Mouse (Mus musculus) hindbrain, postnatal 0 days (tissue): ENCODE data around the gene Cul3. TPM values are rescaled to one million over a fixed set of nuclear protein-coding genes. Genes with fewer than 3 reads are reported as not detected.
A peak's percentile ranks its signal among the peaks of the same experiment; 100 is the strongest.

ENCODE experiments used
- ATAC-seq: fragments of 200-750 bp; cut with Nextera tagmentation; 2 replicates; pipeline ENCODE4 v1.8.0; 2017; ENCODE audit warnings: mild to moderate bottlenecking, moderate TSS enrichment, moderate library complexity
- DNase-seq: peaks from one replicate; pipeline ENCODE4 v3.0.0-alpha.2; 2015; ENCODE audit warnings: low spot score
- H3K27ac ChIP-seq: fragments of 300-500 bp; sonication (generic); 2 replicates; pipeline ENCODE4 v1.5.1; 2014; ENCODE audit warnings: mild to moderate bottlenecking
- H3K27me3 ChIP-seq: fragments of 300-500 bp; sonication (generic); 2 replicates; pipeline ENCODE4 v1.6.1; 2014; ENCODE audit warnings: low read length, mixed read lengths; ENCODE audit not compliant: insufficient read depth
- H3K36me3 ChIP-seq: fragments of 300-500 bp; sonication (generic); 2 replicates; pipeline ENCODE4 v1.6.1; 2014; ENCODE audit warnings: low read length, mixed read lengths; ENCODE audit not compliant: insufficient read depth
- H3K4me1 ChIP-seq: fragments of 300-500 bp; sonication (generic); 2 replicates; pipeline ENCODE4 v1.6.1; 2014; ENCODE audit warnings: antibody characterized with exemption, low read length, mixed read lengths; ENCODE audit not compliant: insufficient read depth
- H3K4me2 ChIP-seq: fragments of 300-500 bp; sonication (generic); 2 replicates; pipeline ENCODE4 v1.6.1; 2014; ENCODE audit warnings: low read depth, mild to moderate bottlenecking, low read length, moderate library complexity, mixed read lengths
- H3K4me3 ChIP-seq: fragments of 300-500 bp; sonication (generic); 2 replicates; pipeline ENCODE4 v1.5.1; 2014; ENCODE audit warnings: low read length
- H3K9ac ChIP-seq: fragments of 300-500 bp; sonication (generic); replicated peaks from 2 replicates; pipeline ENCODE4 v1.6.1; 2014; ENCODE audit warnings: mild to moderate bottlenecking, low read length, moderate library complexity, mixed read lengths
- H3K9me3 ChIP-seq: fragments of 300-500 bp; sonication (generic); 2 replicates; pipeline ENCODE4 v1.6.1; 2016; ENCODE audit warnings: low read length, mixed read lengths
- CTCF ChIP-seq: IDR thresholded peaks from 2 replicates; pipeline ENCODE4 v1.5.1; 2016; ENCODE audit warnings: antibody characterized with exemption, control low read depth, low read depth
- WGBS: fragments of 180-500 bp; shearing (Covaris S2); extraction: QIAGEN DNeasy Blood & Tissue Kit; methylation state at CpG from one replicate; pipeline ENCODE4 v1.1.7; 2014; 5-methylcytosine and 5-hydroxymethylcytosine counted together
- polyA plus RNA-seq: library from polyadenylated mRNA; unstranded; fragments of >200 nt; fragmentation: Nextera tagmentation; extraction: Ambion mirVana; gene quantifications from 2 replicates; pipeline ENCODE4 v1.2.1, GENCODE M21; 2015
- total RNA-seq: library from RNA; depleted of rRNA; stranded (reverse); fragments of >200 nt; gene quantifications from 2 replicates; pipeline ENCODE4 v1.2.3, GENCODE M21; 2014

The Cul3 gene
- total and polyA plus RNA-seq, 2 experiments from 2014 or later: 33.1 to 47.6 TPM

- 88% methylated on average over 3 of the region's 3 CpGs for WGBS
- Histone ChIP-seq H3K9me3 (no peaks in the 10 kb centered on the region), H3K4me2 (no peak overlapping the region), H3K9ac (no peak overlapping the region), H3K4me3 (no peak overlapping the region), H3K27ac (no peak overlapping the region), H3K27me3 (no peaks in the 10 kb centered on the region), H3K4me1 (no peaks in the 10 kb centered on the region), H3K36me3 (no peaks in the 10 kb centered on the region)
- ATAC-seq (no peak), DNase-seq (no peak)
- TF ChIP-seq CTCF: no peak
Observed at GRCm38 (mm10) chr1:80315533-80316045, 24.7 kb downstream of the Cul3 start.

GRCm38 (mm10) chr1:80293307-80293706 lies 47.0 kb downstream of the Cul3 start:
- 77% methylated on average over 4 of the region's 4 CpGs for WGBS
- no peaks in the 10 kb centered on the region for H3K9me3 ChIP-seq
- H3K27me3 ChIP-seq: no peaks in the 10 kb centered on the region
- H3K4me3 ChIP-seq: no peak overlapping the region
- DNase-seq (no peak), ATAC-seq (no peak)
- no peaks in the 10 kb centered on the region for H3K4me1 ChIP-seq
- no peak overlapping the region for H3K9ac ChIP-seq
- no peaks in the 10 kb centered on the region for H3K36me3 ChIP-seq
- no peak for TF ChIP-seq CTCF
- no peak overlapping the region for H3K4me2 ChIP-seq
- no peak overlapping the region for H3K27ac ChIP-seq

- no peak overlapping the region for H3K4me3 ChIP-seq
- no peaks in the 10 kb centered on the region for H3K9me3 ChIP-seq
- H3K27ac ChIP-seq: no peak overlapping the region
- H3K9ac ChIP-seq: no peak overlapping the region
- peaks cover 23% of the 10 kb centered on the region for H3K36me3 ChIP-seq
- no peak for DNase-seq
- no peak overlapping the region for H3K4me2 ChIP-seq
- TF ChIP-seq CTCF: no peak
- WGBS: 87% methylated on average over 1 of the region's 1 CpGs
- H3K27me3 ChIP-seq: no peaks in the 10 kb centered on the region
- no peak for ATAC-seq
- no peaks in the 10 kb centered on the region for H3K4me1 ChIP-seq
Observed at GRCm38 (mm10) chr1:80278731-80279130, 61.5 kb downstream of the Cul3 start.

DNA sequence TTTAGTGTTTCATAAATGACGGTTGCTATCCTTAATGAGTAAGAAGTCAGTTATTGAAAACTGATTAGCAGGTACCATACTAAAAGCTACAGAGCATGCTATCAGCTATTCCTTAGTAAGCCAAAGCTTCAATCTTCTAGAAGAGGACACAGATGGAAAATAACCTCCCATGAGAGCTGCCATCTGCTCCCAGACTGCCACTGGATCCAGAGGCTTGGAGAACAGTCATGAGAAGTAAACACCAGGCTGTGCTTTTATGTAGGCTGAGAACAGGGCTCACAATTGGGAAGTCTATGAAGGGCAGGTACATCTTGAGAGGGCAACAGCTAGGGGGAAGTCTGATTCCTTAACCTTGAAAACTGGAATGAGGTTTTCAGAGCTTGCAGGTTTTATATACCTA lies 79.8 kb downstream of the Cul3 start:
- H3K27ac ChIP-seq: no peak overlapping the region
- DNase-seq (peak; percentile 24), ATAC-seq (no peak)
- H3K36me3 ChIP-seq: no peaks in the 10 kb centered on the region
- no peaks in the 10 kb centered on the region for H3K9me3 ChIP-seq
- no peak overlapping the region for H3K9ac ChIP-seq
- no peak overlapping the region for H3K4me2 ChIP-seq
- no peaks in the 10 kb centered on the region for H3K27me3 ChIP-seq
- no peaks in the 10 kb centered on the region for H3K4me1 ChIP-seq
- TF ChIP-seq CTCF: no peak
- 66% methylated on average over 1 of the region's 1 CpGs for whole genome bisulfite sequencing
- no peak overlapping the region for H3K4me3 ChIP-seq

DNA sequence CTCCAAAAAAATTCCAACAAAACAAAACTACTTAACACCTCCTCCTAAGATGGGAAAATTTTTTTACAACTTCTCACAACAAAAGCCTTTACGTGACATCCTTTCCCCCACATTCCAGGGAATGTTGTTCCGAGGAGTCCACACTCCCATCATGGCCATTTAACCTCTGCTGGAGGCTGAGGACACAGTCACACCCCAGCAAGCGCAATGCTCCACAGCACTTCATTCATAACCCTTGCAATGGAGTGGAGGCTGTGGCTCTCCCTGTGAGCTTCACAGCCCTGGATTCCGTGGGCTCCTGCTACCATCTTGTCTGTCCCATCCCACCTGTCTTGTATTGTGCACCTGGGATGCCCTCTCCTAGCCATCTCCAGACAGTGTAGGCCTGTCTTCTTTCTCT lies 81.6 kb downstream of the Cul3 start:
- H3K9me3 ChIP-seq: no peaks in the 10 kb centered on the region
- no peak for TF ChIP-seq CTCF
- DNase-seq: no peak
- ATAC-seq: no peak
- H3K27ac ChIP-seq: no peak overlapping the region
- no peaks in the 10 kb centered on the region for H3K36me3 ChIP-seq
- no peaks in the 10 kb centered on the region for H3K4me1 ChIP-seq
- no peak overlapping the region for H3K4me2 ChIP-seq
- no peaks in the 10 kb centered on the region for H3K27me3 ChIP-seq
- H3K9ac ChIP-seq: no peak overlapping the region
- WGBS: 63% methylated on average over 4 of the region's 4 CpGs
- no peak overlapping the region for H3K4me3 ChIP-seq

DNA sequence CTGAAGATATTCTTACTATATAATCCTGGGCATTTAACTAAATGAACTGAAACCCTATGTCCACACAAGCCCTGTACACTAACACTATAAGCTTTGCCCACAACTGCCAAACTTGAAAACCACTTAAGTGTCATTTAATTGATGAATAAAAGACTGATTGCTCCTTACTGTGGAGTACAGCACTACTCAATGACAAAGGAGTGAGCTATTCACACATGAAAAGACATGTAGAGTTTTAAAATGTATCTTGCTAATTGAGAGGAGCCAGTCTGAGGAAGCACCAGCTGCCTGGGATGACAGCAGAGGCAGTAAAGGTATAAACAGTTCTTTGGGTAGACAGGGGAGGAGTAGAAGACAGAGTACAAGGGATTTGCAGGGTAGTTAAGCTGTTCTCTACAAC lies 87.0 kb downstream of the Cul3 start:
- Histone ChIP-seq H3K4me1 (no peaks in the 10 kb centered on the region), H3K27me3 (no peaks in the 10 kb centered on the region), H3K9me3 (no peaks in the 10 kb centered on the region), H3K4me2 (no peak overlapping the region), H3K4me3 (no peak overlapping the region), H3K9ac (no peak overlapping the region), H3K27ac (no peak overlapping the region), H3K36me3 (no peaks in the 10 kb centered on the region)
- TF ChIP-seq CTCF: no peak
- ATAC-seq (no peak), DNase-seq (no peak)

GRCm38 (mm10) chr1:80250247-80250646 lies 90.0 kb downstream of the Cul3 start:
- DNase-seq: no peak
- 91% methylated on average over 5 of the region's 5 CpGs for WGBS
- no peaks in the 10 kb centered on the region for H3K27me3 ChIP-seq
- no peak overlapping the region for H3K4me2 ChIP-seq
- ATAC-seq: no peak
- no peaks in the 10 kb centered on the region for H3K4me1 ChIP-seq
- no peaks in the 10 kb centered on the region for H3K9me3 ChIP-seq
- H3K4me3 ChIP-seq: no peak overlapping the region
- no peak overlapping the region for H3K27ac ChIP-seq
- no peak overlapping the region for H3K9ac ChIP-seq
- H3K36me3 ChIP-seq: no peaks in the 10 kb centered on the region
- no peak for TF ChIP-seq CTCF

- TF ChIP-seq CTCF: no peak
Observed at GRCm38 (mm10) chr1:80247131-80247530, 93.1 kb downstream of the Cul3 start.

More at GRCm38 (mm10) chr1:80247131-80247530, 93.1 kb downstream of the Cul3 start:
- Histone ChIP-seq H3K4me1 (no peaks in the 10 kb centered on the region), H3K9ac (no peak overlapping the region), H3K9me3 (no peaks in the 10 kb centered on the region), H3K27ac (no peak overlapping the region), H3K36me3 (no peaks in the 10 kb centered on the region), H3K27me3 (no peaks in the 10 kb centered on the region), H3K4me2 (no peak overlapping the region), H3K4me3 (no peak overlapping the region)
- ATAC-seq: no peak
- no peak for DNase-seq
